In genomic region chr9:88371201-88371600, GRCm38 (mm10) we compare ENCODE assay signal across 9 mouse cellular contexts.
"Had no signal": no experiment of that assay in that cellular context is flagged by ENCODE, and none has a peak within 500 bp of the region (broad histone marks: within the 10 kb centered on the region; RNA-seq: fewer than 3 reads in every experiment).

No protein-coding gene starts in this region.

- DNase-seq: heart, adult 18-20 months; heart, postnatal 4 days; kidney, adult 18-20 months; kidney, adult 9 months; kidney, postnatal 14 days; kidney, postnatal 36 days; layer of hippocampus, adult 9-11 months; layer of hippocampus, postnatal 36 days; left cerebral cortex, postnatal 4 days had no signal
